In the genomic region with DNA sequence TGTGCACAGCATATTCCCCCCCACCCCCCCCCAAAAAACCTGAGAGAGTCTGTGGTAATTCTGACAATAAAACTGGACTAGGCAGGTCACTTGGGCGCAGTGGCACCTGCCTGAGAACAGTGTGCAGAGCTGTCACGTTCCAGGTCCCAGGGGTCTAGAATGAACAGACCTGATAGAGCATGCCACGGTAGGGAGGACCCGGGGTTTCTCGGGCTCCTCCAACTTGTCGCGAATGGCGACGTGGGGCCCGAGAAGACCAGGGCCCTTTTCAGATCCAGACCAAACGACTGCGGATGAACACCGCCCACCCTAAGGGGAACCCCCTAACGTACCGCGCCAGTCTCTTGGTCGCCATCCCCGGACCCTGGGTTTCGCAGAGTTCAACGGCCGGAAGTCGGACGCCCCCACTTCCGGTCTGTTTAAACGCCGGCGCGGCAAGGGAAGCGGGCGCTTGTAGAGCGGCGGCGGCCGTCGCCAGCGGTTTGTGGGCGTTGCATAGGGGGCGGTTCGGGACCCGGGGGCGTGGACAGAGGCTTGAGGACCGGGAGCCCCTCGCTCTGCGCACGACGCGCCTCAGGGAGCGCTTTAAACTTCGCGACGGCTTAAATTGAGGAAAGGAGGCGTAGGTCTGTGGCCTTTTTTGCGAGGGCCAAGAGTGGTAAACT, we compare ENCODE assay signal across 8 mouse cellular contexts. TPM values are rescaled to one million over a fixed set of nuclear protein-coding genes. Genes with fewer than 3 reads are reported as not detected.
DNase-seq lines count a peak whose midpoint lies in the region; ATAC-seq and TF ChIP-seq lines count a peak whose summit lies in the region.

A gene (plus strand): TSS at position 421 of the 665 bp plus-strand sequence.
A gene (minus strand): TSS at position 473 of the 665 bp plus-strand sequence.

- no peak for TF ChIP-seq CTCF in small intestine, adult 2 months (IDR thresholded peaks at IDR 0.05; ENCODE audit: extremely low read depth, insufficient read length, insufficient replicate concordance, low read depth, low read length)

- peak within 1 kb of the TSS; percentile 77 for H3K4me3 ChIP-seq in intestine, embryonic 16.5 days (ENCODE audit: low read length)
- H3K4me3 ChIP-seq in limb, embryonic 11.5 days (ENCODE audit: low read depth, low read length) = peak within 1 kb of the TSS; percentile 68
- H3K4me3 ChIP-seq in midbrain, embryonic 13.5 days (replicated peaks) = peak within 1 kb of the TSS; percentile 72
- peak within 1 kb of the TSS; percentile 98 for H3K4me3 ChIP-seq in small intestine, adult 2 months (ENCODE audit: low read depth, low read length)

- peak within 1 kb of the TSS; percentile 72 for H3K4me2 ChIP-seq in intestine, embryonic 16.5 days (ENCODE audit: low read depth, low read length)
- peak within 1 kb of the TSS; percentile 71 for H3K4me2 ChIP-seq in limb, embryonic 11.5 days (ENCODE audit: low read depth, severe bottlenecking)
- H3K4me2 ChIP-seq in midbrain, embryonic 13.5 days (replicated peaks) = peak within 1 kb of the TSS; percentile 88

- H3K4me1 ChIP-seq in intestine, embryonic 16.5 days (ENCODE audit: control insufficient read depth, insufficient read depth, low read length) = peaks cover 3% of the 10 kb centered on the region
- H3K4me1 ChIP-seq in limb, embryonic 11.5 days (ENCODE audit: control insufficient read depth, insufficient read depth, low read length) = peaks cover 2% of the 10 kb centered on the region; the same call in 1 of the 2 replicates
- peaks cover 21% of the 10 kb centered on the region for H3K4me1 ChIP-seq in midbrain, embryonic 13.5 days (replicated peaks)
- H3K4me1 ChIP-seq in small intestine, adult 2 months (ENCODE audit: control insufficient read depth, insufficient read depth, insufficient read length, low read length) = peaks cover 4% of the 10 kb centered on the region

- ATAC-seq in intestine, embryonic 16.5 days = peak; percentile 100
- ATAC-seq in limb, embryonic 11.5 days (ENCODE audit: insufficient number of reproducible peaks, low FRiP score, low TSS enrichment, low read depth) = peak; percentile 99
- ATAC-seq in midbrain, embryonic 13.5 days = peak; percentile 99

- TF ChIP-seq POLR2A in small intestine, adult 2 months (IDR thresholded peaks at IDR 0.05; ENCODE audit: low read depth, low read length) = no peak; the same call in 1 of the 2 replicates

- peak within 1 kb of the TSS; percentile 84 for H3K9ac ChIP-seq in intestine, embryonic 16.5 days (ENCODE audit: low read depth, low read length)
- H3K9ac ChIP-seq in limb, embryonic 11.5 days (ENCODE audit: low read length) = peak within 1 kb of the TSS; percentile 88
- H3K9ac ChIP-seq in midbrain, embryonic 13.5 days (replicated peaks) = peak within 1 kb of the TSS; percentile 72

- peak within 1 kb of the TSS; percentile 80 for H3K27ac ChIP-seq in intestine, embryonic 16.5 days (ENCODE audit: low read length)
- H3K27ac ChIP-seq in limb, embryonic 11.5 days (replicated peaks; ENCODE audit: low read depth, low read length) = peak within 1 kb of the TSS; percentile 70
- H3K27ac ChIP-seq in midbrain, embryonic 13.5 days = peak within 1 kb of the TSS; percentile 72
- H3K27ac ChIP-seq in small intestine, adult 2 months (ENCODE audit: insufficient read depth, low read depth, low read length) = peak within 1 kb of the TSS; percentile 2; the same call in 1 of the 2 replicates

- no peaks in the 10 kb centered on the region for H3K9me3 ChIP-seq in intestine, embryonic 16.5 days (ENCODE audit: control insufficient read depth, low read length)
- H3K9me3 ChIP-seq in limb, embryonic 11.5 days (ENCODE audit: control insufficient read depth, low read length) = no peaks in the 10 kb centered on the region
- H3K9me3 ChIP-seq in midbrain, embryonic 13.5 days = no peaks in the 10 kb centered on the region

- H3K36me3 ChIP-seq in intestine, embryonic 16.5 days (ENCODE audit: control insufficient read depth, insufficient read depth, low read length) = no peaks in the 10 kb centered on the region
- H3K36me3 ChIP-seq in limb, embryonic 11.5 days (ENCODE audit: control insufficient read depth, insufficient read depth, low read length) = no peaks in the 10 kb centered on the region; the same call in 1 of the 2 replicates
- H3K36me3 ChIP-seq in midbrain, embryonic 13.5 days = peaks cover 14% of the 10 kb centered on the region
- peaks cover 4% of the 10 kb centered on the region for H3K36me3 ChIP-seq in small intestine, adult 2 months (ENCODE audit: control insufficient read depth, insufficient read depth, low read length)

- DNase-seq in layer of hippocampus, adult 11-12 months (ENCODE audit: low spot score) = peak; percentile 69
- no peak for DNase-seq in layer of hippocampus, adult 9-10 months (ENCODE audit: low spot score)
- DNase-seq in embryo, embryonic 9.5 days (ENCODE audit: extremely low spot score) = peak; percentile 93
- peak; percentile 81 to 91 for DNase-seq in gastrocnemius, postnatal 4 days (ENCODE audit: low spot score in 2 of 2)
- peak; percentile 95 for DNase-seq in limb, embryonic 11.5 days (ENCODE audit: low spot score)

- WGBS in intestine, embryonic 16.5 days = under 1% methylated on average over 53 of the region's 53 CpGs
- under 1% methylated on average over 53 of the region's 53 CpGs for WGBS in limb, embryonic 11.5 days
- under 1% methylated on average over 53 of the region's 53 CpGs for whole genome bisulfite sequencing in midbrain, embryonic 13.5 days
- WGBS in small intestine, adult 2 months = under 1% methylated on average over 53 of the region's 53 CpGs

- no peaks in the 10 kb centered on the region for H3K27me3 ChIP-seq in intestine, embryonic 16.5 days (replicated peaks; ENCODE audit: control insufficient read depth, insufficient read depth, low read length)
- H3K27me3 ChIP-seq in limb, embryonic 11.5 days (ENCODE audit: control insufficient read depth, insufficient read depth, low read length) = no peaks in the 10 kb centered on the region
- no peaks in the 10 kb centered on the region for H3K27me3 ChIP-seq in midbrain, embryonic 13.5 days
- no peaks in the 10 kb centered on the region for H3K27me3 ChIP-seq in small intestine, adult 2 months (ENCODE audit: control insufficient read depth, insufficient read depth, low read length)

RNA-seq across cellular contexts. Expression of the first gene that starts in this region (rescaled TPM):
- 1 to 10 TPM; 6.6 to 7.0 TPM for total RNA-seq in gastrocnemius, postnatal 4 days (2021)
- 15.8 and 17.2 TPM in 2 replicates for polyA plus RNA-seq in intestine, embryonic 16.5 days (2015; fragmentation: Nextera tagmentation; extraction: Ambion mirVana)
- polyA plus RNA-seq in limb, embryonic 11.5 days (2014; fragmentation: Nextera tagmentation; extraction: Ambion mirVana) = 21.8 and 24.8 TPM in 2 replicates
- 14.9 and 15.8 TPM in 2 replicates for polyA plus RNA-seq in midbrain, embryonic 13.5 days (2015; fragmentation: Nextera tagmentation; extraction: Ambion mirVana)
- 0.13 and 0.62 TPM in 2 replicates for polyA plus RNA-seq in small intestine, adult 2 months (2012; rRNA removed)

RNA-seq across cellular contexts. Expression of the second gene that starts in this region (rescaled TPM):
- 1 to 10 TPM; 6.0 to 6.2 TPM for total RNA-seq in gastrocnemius, postnatal 4 days (2021)
- 14.0 and 15.1 TPM in 2 replicates for polyA plus RNA-seq in intestine, embryonic 16.5 days (2015; fragmentation: Nextera tagmentation; extraction: Ambion mirVana)
- 32.3 and 32.9 TPM in 2 replicates for polyA plus RNA-seq in limb, embryonic 11.5 days (2014; fragmentation: Nextera tagmentation; extraction: Ambion mirVana)
- 22.7 and 23.3 TPM in 2 replicates for polyA plus RNA-seq in midbrain, embryonic 13.5 days (2015; fragmentation: Nextera tagmentation; extraction: Ambion mirVana)
- 0.20 and 0.33 TPM in 2 replicates for polyA plus RNA-seq in small intestine, adult 2 months (2012; rRNA removed)

Comparison
In these comparisons a context has a peak if more than half of its experiments do, and no peak if none do; other contexts are left out.
1. RNA of the second gene that starts in this region (polyA plus RNA-seq): 32.3 to 32.9 TPM in limb, embryonic 11.5 days, 22.7 to 23.3 TPM in midbrain, embryonic 13.5 days and 14.0 to 15.1 TPM in intestine, embryonic 16.5 days; 0.20 to 0.33 TPM in small intestine, adult 2 months; every median in the first group is over 10 times any median in the second.
2. H3K27ac ChIP-seq: peak in every context shown above with its lines; median percentile 80 in intestine, embryonic 16.5 days; 72 in midbrain, embryonic 13.5 days; 70 in limb, embryonic 11.5 days; 2 in small intestine, adult 2 months.
3. Peak in every context shown above with its lines, with median percentiles within 50 percentile points of each other: ATAC-seq, H3K4me2 ChIP-seq, H3K4me3 ChIP-seq and H3K9ac ChIP-seq.